Mouse (Mus musculus) forebrain, postnatal 0 days (tissue): ENCODE data around the gene Nlgn1. TPM values are rescaled to one million over a fixed set of nuclear protein-coding genes. Genes with fewer than 3 reads are reported as not detected.

Experiments used
- ATAC-seq: fragments of 200-750 bp; cut with Nextera tagmentation; 2 replicates; pipeline ENCODE4 v1.8.0; 2017; ENCODE audit warnings: mild to moderate bottlenecking, moderate library complexity
- DNase-seq: peaks from one replicate; pipeline ENCODE4 v3.0.0-alpha.2; 2015
- H3K27ac ChIP-seq: fragments of 300-500 bp; sonication (generic); 2 replicates; pipeline ENCODE4 v1.5.1; 2014; ENCODE audit warnings: low read depth, mild to moderate bottlenecking, antibody characterized with exemption, low read length, moderate library complexity, mixed read lengths
- H3K27me3 ChIP-seq: fragments of 300-500 bp; sonication (generic); 2 replicates; pipeline ENCODE4 v1.6.1; 2014; ENCODE audit warnings: mild to moderate bottlenecking, low read length, mixed read lengths; ENCODE audit not compliant: insufficient read depth
- H3K36me3 ChIP-seq: fragments of 300-500 bp; sonication (generic); 2 replicates; pipeline ENCODE4 v1.6.1; 2014; ENCODE audit warnings: mild to moderate bottlenecking, moderate library complexity; ENCODE audit not compliant: insufficient read depth
- H3K4me1 ChIP-seq: fragments of 300-500 bp; sonication (generic); 2 replicates; pipeline ENCODE4 v1.6.1; 2014; ENCODE audit warnings: antibody characterized with exemption; ENCODE audit not compliant: insufficient read depth
- H3K4me2 ChIP-seq: fragments of 300-500 bp; sonication (generic); 2 replicates; pipeline ENCODE4 v1.6.1; 2014; ENCODE audit warnings: low read depth, mild to moderate bottlenecking, moderate library complexity
- H3K4me3 ChIP-seq: fragments of 300-500 bp; sonication (generic); 2 replicates; pipeline ENCODE4 v1.5.1; 2014; ENCODE audit warnings: low read depth, low read length, mixed read lengths
- H3K9ac ChIP-seq: fragments of 300-500 bp; sonication (generic); 2 replicates; pipeline ENCODE4 v1.6.1; 2014; ENCODE audit warnings: mild to moderate bottlenecking
- H3K9me3 ChIP-seq: fragments of 300-500 bp; sonication (generic); 2 replicates; pipeline ENCODE4 v1.6.1; 2016; ENCODE audit warnings: low read length
- CTCF ChIP-seq: sonication (generic); IDR thresholded peaks from 2 replicates; pipeline ENCODE4 v1.5.1; 2016; ENCODE audit warnings: antibody characterized with exemption, control low read depth, low read depth
- WGBS: fragments of 180-500 bp; shearing (Covaris S2); extraction: QIAGEN DNeasy Blood & Tissue Kit; methylation state at CpG from one replicate; pipeline ENCODE4 v1.1.7; 2014; 5-methylcytosine and 5-hydroxymethylcytosine counted together
- polyA plus RNA-seq: library from polyadenylated mRNA; unstranded; fragments of >200 nt; fragmentation: Nextera tagmentation; extraction: Ambion mirVana; gene quantifications from 2 replicates; pipeline ENCODE4 v1.2.1, GENCODE M21; 2015
- total RNA-seq: library from RNA; depleted of rRNA; stranded (reverse); fragments of >200 nt; gene quantifications from 2 replicates; pipeline ENCODE4 v1.2.3, GENCODE M21; 2014

Gene Nlgn1
- total and polyA plus RNA-seq, 2 experiments from 2014 or later, result 33.6 to 95.2 TPM

GRCm38 (mm10) chr3:26166711-26167110, 165.5 kb downstream of the Nlgn1 start:
- Histone ChIP-seq H3K4me3 (no peak overlapping the region), H3K27ac (no peak overlapping the region), H3K9me3 (no peaks in the 10 kb centered on the region), H3K27me3 (no peaks in the 10 kb centered on the region), H3K36me3 (no peaks in the 10 kb centered on the region), H3K9ac (no peak overlapping the region), H3K4me2 (no peak overlapping the region), H3K4me1 (no peaks in the 10 kb centered on the region)
- TF ChIP-seq CTCF, result no peak
- DNase-seq (no peak), ATAC-seq (no peak)
- WGBS, result 80% methylated on average over 8 of the region's 8 CpGs

DNA sequence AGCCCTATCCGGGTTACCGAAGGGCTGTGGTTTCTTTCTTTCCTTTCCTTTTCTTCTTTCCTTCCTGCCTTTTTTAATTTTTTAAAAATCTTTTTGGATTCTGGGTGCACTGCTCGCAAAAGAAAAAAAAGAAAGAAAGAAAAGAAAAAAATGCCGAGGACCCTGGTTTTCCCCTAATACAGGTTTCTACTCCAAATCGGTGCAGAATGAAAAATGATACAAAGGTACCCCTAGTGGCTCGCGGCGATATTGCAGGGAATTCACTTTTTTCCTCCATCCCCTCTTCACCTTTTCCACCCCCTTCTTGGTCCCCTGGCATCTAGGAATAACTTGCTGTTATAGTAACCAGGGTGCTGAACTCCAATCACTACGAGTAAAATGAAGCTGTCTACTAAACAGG, 178.5 kb downstream of the Nlgn1 start:
- peak; percentile 86 for TF ChIP-seq CTCF
- H3K27me3 ChIP-seq, result no peaks in the 10 kb centered on the region
- peak overlapping the region; percentile 61 for H3K4me2 ChIP-seq
- no peaks in the 10 kb centered on the region for H3K4me1 ChIP-seq
- peak; percentile 85 for DNase-seq
- peak overlapping the region; percentile 77; the same call in 1 of the 2 replicates for H3K27ac ChIP-seq
- 2% methylated on average over 9 of the region's 9 CpGs for WGBS
- H3K4me3 ChIP-seq, result peak overlapping the region; percentile 68
- ATAC-seq, result peak; percentile 59
- H3K36me3 ChIP-seq, result no peaks in the 10 kb centered on the region
- peak overlapping the region; percentile 66 for H3K9ac ChIP-seq
- H3K9me3 ChIP-seq, result no peaks in the 10 kb centered on the region

- Histone ChIP-seq H3K4me1 (no peaks in the 10 kb centered on the region), H3K9me3 (no peaks in the 10 kb centered on the region), H3K36me3 (no peaks in the 10 kb centered on the region), H3K4me2 (peak overlapping the region; percentile 61), H3K4me3 (peak overlapping the region; percentile 68), H3K9ac (peak overlapping the region; percentile 66), H3K27me3 (no peaks in the 10 kb centered on the region), H3K27ac (peak overlapping the region; percentile 77)
- WGBS, result 2% methylated on average over 31 of the region's 31 CpGs
- TF ChIP-seq CTCF, result no peak
- ATAC-seq (peak; percentile 66), DNase-seq (peak; percentile 71)
These were observed 179.1 kb downstream of the Nlgn1 start for GRCm38 (mm10) chr3:26153036-26153741.

GRCm38 (mm10) chr3:26152510-26153035, 179.7 kb downstream of the Nlgn1 start:
- under 1% methylated on average over 10 of the region's 10 CpGs for WGBS
- Histone ChIP-seq H3K36me3 (no peaks in the 10 kb centered on the region), H3K4me2 (peak overlapping the region; percentile 61), H3K4me1 (no peaks in the 10 kb centered on the region), H3K4me3 (peak overlapping the region; percentile 68), H3K27ac (peak overlapping the region; percentile 77), H3K27me3 (no peaks in the 10 kb centered on the region), H3K9ac (peak overlapping the region; percentile 66), H3K9me3 (no peaks in the 10 kb centered on the region)
- TF ChIP-seq CTCF, result no peak
- DNase-seq, result no peak
- peak; percentile 66 for ATAC-seq

DNA sequence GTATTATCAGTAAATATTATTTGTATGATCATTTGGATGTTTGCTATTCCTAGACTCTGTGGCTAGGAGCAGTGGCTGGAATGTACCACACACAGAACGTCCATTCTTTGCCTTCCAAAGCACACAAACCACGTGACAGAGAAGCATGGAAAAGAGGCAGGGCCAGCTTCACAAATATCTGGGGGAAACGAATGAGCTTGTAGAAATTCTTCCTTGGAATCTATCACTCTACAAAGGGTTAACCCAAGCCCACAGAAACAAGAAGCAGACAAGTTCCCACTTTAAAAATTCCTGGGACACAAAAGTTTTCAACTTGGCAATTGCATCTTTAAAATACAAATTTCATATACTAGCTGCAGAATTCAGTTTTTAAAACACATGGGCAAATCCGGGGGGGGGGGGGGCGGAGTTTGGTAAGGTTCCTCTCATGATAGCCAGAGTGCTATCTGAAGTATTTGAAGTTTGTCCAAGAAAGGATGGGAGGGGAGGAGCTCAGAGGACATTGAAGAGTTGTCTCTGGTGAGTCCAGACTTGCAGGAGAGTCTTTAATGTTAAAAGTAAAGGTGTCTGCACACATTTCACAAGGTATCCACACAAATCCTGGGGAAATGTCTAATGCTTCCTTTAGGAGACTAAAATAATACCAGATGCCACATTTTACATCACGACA, 180.8 kb downstream of the Nlgn1 start:
- Histone ChIP-seq H3K4me3 (peak overlapping the region; percentile 68), H3K4me1 (no peaks in the 10 kb centered on the region), H3K27me3 (no peaks in the 10 kb centered on the region), H3K9ac (peak overlapping the region; percentile 66; the same call in 1 of the 2 replicates), H3K36me3 (no peaks in the 10 kb centered on the region), H3K4me2 (peak overlapping the region; percentile 61), H3K27ac (no peak overlapping the region), H3K9me3 (no peaks in the 10 kb centered on the region)
- no peak for TF ChIP-seq CTCF
- 18% methylated on average over 6 of the region's 6 CpGs for WGBS
- no peak for DNase-seq
- no peak for ATAC-seq

DNA sequence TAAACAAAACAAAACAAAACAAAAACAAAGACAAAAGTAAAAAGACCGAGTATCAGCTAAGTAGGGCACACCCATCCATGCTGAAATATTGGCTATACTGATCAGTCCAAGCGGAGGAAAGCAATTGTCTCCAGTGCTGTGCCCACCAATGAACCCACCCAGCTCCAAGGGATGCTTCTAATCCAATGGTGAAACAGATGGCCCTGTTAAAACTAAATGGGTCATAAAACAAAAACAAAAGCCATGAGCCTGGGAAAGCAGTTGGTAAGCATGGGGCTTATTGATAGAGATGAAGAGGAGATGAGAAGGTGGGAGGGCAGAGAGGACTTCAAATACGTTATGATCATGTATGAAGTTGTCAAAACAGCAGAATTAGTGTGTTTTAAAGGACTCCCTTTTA, 186.1 kb downstream of the Nlgn1 start:
- no peak for DNase-seq
- ATAC-seq, result no peak
- Histone ChIP-seq H3K9me3 (no peaks in the 10 kb centered on the region), H3K27ac (no peak overlapping the region), H3K36me3 (no peaks in the 10 kb centered on the region), H3K4me2 (no peak overlapping the region), H3K4me3 (no peak overlapping the region), H3K4me1 (no peaks in the 10 kb centered on the region), H3K9ac (no peak overlapping the region), H3K27me3 (no peaks in the 10 kb centered on the region)
- WGBS, result 31% methylated on average over 3 of the region's 3 CpGs
- TF ChIP-seq CTCF, result no peak

- no peaks in the 10 kb centered on the region for H3K4me1 ChIP-seq
- no peaks in the 10 kb centered on the region for H3K36me3 ChIP-seq
- no peak for DNase-seq
- H3K4me3 ChIP-seq, result no peak overlapping the region
- H3K9ac ChIP-seq, result no peak overlapping the region
- H3K9me3 ChIP-seq, result no peaks in the 10 kb centered on the region
- H3K27ac ChIP-seq, result no peak overlapping the region
- no peak for ATAC-seq
- TF ChIP-seq CTCF, result no peak
- no peaks in the 10 kb centered on the region for H3K27me3 ChIP-seq
- WGBS, result 19% methylated on average over 5 of the region's 5 CpGs
- H3K4me2 ChIP-seq, result no peak overlapping the region
These were observed 186.8 kb downstream of the Nlgn1 start for GRCm38 (mm10) chr3:26145441-26145840.
